Mouse (Mus musculus) lung, adult 2 months (tissue): ENCODE measurements around the gene Zfhx3. TPM values are rescaled to one million over a fixed set of nuclear protein-coding genes. Genes with fewer than 3 reads are reported as not detected.

Source experiments
- DNase-seq: peaks from one replicate; pipeline ENCODE4 v3.0.0; 2022
- H3K4me1 ChIP-seq: fragments of 200-500 bp; 2 replicates; pipeline ENCODE4 v1.6.1; 2011; ENCODE audit warnings: low read length; ENCODE audit not compliant: control insufficient read depth, insufficient read depth
- H3K4me3 ChIP-seq: fragments of 200-500 bp; replicated peaks from 2 replicates; pipeline ENCODE3; 2011; ENCODE audit warnings: low read depth, mild to moderate bottlenecking, control low read depth, low read length; ENCODE audit errors: extremely low read depth
- CTCF ChIP-seq: fragments of 200-500 bp; IDR thresholded peaks from 2 replicates; pipeline ENCODE4 v1.5.1; 2011; ENCODE audit warnings: mild to moderate bottlenecking, low read length, control low read depth; ENCODE audit not compliant: insufficient read depth
- POLR2A ChIP-seq: fragments of 200-500 bp; IDR thresholded peaks from 2 replicates; pipeline ENCODE4 v1.6.1; 2011; ENCODE audit warnings: low read depth, mild to moderate bottlenecking, control low read depth, low read length, borderline replicate concordance; ENCODE audit errors: extremely low read depth
- WGBS: fragments of 180-500 bp; shearing (Covaris S2); methylation state at CpG from one replicate; pipeline ENCODE4 v1.1.7; 2018; 5-methylcytosine and 5-hydroxymethylcytosine counted together
- polyA plus RNA-seq: library from polyadenylated mRNA; depleted of rRNA; stranded (reverse); fragments of >200 nt; gene quantifications from 2 replicates; pipeline ENCODE4 v1.2.3, GENCODE M21; 2012

Gene Zfhx3
- polyA plus RNA-seq, 1 experiment = 8.0 TPM

- 23% methylated on average over 8 of the region's 8 CpGs for WGBS
- Histone ChIP-seq H3K4me1 (peaks cover 10% of the 10 kb centered on the region; the same call in 1 of the 2 replicates), H3K4me3 (no peak overlapping the region)
- TF ChIP-seq CTCF (no peak), POLR2A (no peak)
- DNase-seq = peak; percentile 83
These were observed 780.4 kb downstream of the Zfhx3 start for GRCm38 (mm10) chr8:108722671-108723513.

GRCm38 (mm10) chr8:108723636-108724035 lies 781.2 kb downstream of the Zfhx3 start:
- WGBS = 68% methylated on average over 11 of the region's 11 CpGs
- TF ChIP-seq CTCF (no peak), POLR2A (no peak)
- H3K4me3 ChIP-seq = no peak overlapping the region
- no peak for DNase-seq
- H3K4me1 ChIP-seq = peaks cover 9% of the 10 kb centered on the region

DNA sequence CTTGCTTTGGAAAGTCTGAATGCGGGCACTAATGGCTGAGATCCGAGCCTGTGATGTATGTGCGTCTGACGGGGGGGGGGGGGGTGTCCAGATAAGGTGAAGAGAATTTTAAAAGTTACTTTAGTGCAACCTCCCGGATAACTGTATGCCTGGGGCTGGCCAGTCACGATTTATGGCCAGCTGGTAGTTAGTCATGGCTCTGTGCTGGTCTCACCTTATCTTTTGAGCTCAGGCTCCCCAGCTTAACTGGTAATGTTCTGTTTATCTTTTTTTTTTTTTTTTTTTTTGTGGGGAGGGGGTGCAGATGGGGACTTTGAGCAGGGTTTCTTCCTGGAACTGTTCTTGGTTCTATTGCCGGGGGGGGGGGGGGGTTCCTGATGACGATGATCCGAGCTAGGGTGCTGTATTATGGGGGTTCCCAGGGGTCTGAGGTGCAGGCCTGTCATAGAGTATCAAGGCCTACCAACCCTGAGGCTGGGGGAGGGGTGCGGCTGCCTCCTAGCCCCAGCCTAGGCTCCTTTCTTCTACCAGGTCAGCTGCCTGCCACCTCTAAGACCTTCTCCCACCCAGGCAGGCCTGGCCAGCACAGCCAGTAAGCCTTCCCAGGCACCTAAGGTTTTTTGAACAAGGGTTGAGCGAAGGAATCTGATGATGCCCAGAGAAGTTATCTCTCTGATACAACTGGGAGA lies 782.5 kb downstream of the Zfhx3 start:
- no peak for TF ChIP-seq CTCF
- no peak for TF ChIP-seq POLR2A
- no peak for DNase-seq
- 73% methylated on average over 11 of the region's 11 CpGs for WGBS
- Histone ChIP-seq H3K4me1 (peaks cover 8% of the 10 kb centered on the region), H3K4me3 (no peak overlapping the region)

DNA sequence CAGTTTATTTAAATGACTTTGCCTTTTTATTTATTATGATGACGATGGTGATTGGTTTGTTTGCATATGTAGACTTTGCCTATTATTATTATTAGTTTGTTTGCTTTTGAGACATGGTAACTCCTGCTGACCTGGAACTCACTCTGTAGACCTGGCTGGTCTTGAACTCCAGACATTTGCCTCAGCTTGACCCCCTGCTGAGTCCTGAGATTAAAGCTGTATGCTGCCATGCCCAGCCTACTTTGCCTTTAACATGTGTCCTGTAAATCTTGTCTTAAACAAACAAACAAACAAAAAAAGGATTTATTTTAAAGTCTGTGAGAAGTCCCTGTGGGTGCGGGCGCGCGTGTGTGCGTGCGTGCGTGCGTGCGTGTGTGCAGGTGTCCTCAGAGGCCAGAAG lies 783.2 kb downstream of the Zfhx3 start:
- WGBS = 87% methylated on average over 10 of the region's 10 CpGs
- no peak for DNase-seq
- H3K4me1 ChIP-seq = peaks cover 8% of the 10 kb centered on the region
- no peak for TF ChIP-seq POLR2A
- TF ChIP-seq CTCF = no peak
- no peak overlapping the region for H3K4me3 ChIP-seq

GRCm38 (mm10) chr8:108726541-108727241 lies 784.2 kb downstream of the Zfhx3 start:
- Histone ChIP-seq H3K4me3 (no peak overlapping the region), H3K4me1 (peaks cover 11% of the 10 kb centered on the region)
- TF ChIP-seq POLR2A (no peak), CTCF (no peak)
- 53% methylated on average over 12 of the region's 12 CpGs for WGBS
- DNase-seq = no peak

DNA sequence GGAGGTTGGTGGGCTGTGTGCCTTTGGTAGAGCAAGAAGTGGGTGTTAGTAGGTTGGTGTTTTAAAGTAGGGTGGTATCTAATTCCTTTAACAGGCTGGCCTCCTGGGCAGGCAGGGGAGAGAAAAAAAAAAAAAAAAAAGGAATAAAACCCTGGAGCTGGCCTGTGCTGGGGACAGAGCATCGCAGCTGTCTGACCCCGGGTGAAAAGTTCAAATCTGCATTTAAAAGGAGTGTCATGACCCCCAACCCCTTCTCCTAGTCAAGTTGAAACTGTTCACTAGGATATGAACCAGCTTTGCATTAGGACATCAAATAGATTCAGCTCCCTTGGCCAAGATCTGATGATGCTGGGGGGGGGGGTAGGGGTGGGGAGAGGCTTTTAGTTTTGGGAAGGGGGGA lies 786.7 kb downstream of the Zfhx3 start:
- no peak for DNase-seq
- WGBS = 56% methylated on average over 2 of the region's 2 CpGs
- Histone ChIP-seq H3K4me3 (no peak overlapping the region), H3K4me1 (peaks cover 8% of the 10 kb centered on the region)
- no peak for TF ChIP-seq CTCF
- TF ChIP-seq POLR2A = no peak

- no peak for DNase-seq
- WGBS = 50% methylated on average over 12 of the region's 12 CpGs
These were observed 787.4 kb downstream of the Zfhx3 start for GRCm38 (mm10) chr8:108729667-108730329.

DNA sequence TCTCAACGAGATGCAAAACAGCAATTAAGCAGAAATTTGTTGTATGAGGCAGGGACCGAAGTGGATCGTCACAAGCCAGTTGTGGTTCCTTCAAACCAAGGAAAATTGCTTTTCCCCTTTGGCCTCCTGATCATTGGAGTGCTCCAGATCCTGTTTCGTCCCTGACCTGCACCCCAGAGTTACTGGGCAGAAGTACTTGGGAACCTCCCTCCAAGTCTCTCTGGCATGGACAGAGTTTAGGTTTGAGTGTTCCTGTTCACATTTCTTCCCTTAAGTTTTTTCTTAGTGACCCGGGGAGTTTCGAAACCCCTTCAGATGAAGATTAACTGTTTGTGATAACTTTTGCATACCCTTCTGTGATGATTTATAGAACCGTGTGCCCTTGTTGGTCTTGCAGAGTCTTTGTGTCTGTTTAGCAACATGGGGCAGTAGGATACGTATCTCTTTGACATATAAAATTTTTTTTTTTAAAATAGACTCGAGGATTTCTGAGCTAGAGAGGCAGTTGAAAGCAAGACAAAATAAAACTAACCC lies 788.5 kb downstream of the Zfhx3 start:
- WGBS = 33% methylated on average over 9 of the region's 9 CpGs
- TF ChIP-seq POLR2A (no peak), CTCF (no peak)

More at GRCm38 (mm10) chr8:108729667-108730329, 787.4 kb downstream of the Zfhx3 start:
- TF ChIP-seq CTCF = no peak
- no peak for TF ChIP-seq POLR2A
- H3K4me1 ChIP-seq = peaks cover 10% of the 10 kb centered on the region
- no peak overlapping the region for H3K4me3 ChIP-seq

More for the DNA sequence above, 788.5 kb downstream of the Zfhx3 start:
- H3K4me1 ChIP-seq = peaks cover 12% of the 10 kb centered on the region
- no peak for DNase-seq
- H3K4me3 ChIP-seq = no peak overlapping the region
